Mouse (Mus musculus): ENCODE measurements around the gene Lef1. TPM values are rescaled to one million over a fixed set of nuclear protein-coding genes. Genes with fewer than 3 reads are reported as not detected.

The Lef1 gene
- total RNA-seq, 2 experiments from 2014 or later: 0.67 to 1.1 TPM

GRCm38 (mm10) chr3:131190671-131191367 is 80.5 kb downstream of the Lef1 start:
- no peak for DNase-seq

GRCm38 (mm10) chr3:131191454-131191853 is 81.2 kb downstream of the Lef1 start:
- DNase-seq: no peak

DNA sequence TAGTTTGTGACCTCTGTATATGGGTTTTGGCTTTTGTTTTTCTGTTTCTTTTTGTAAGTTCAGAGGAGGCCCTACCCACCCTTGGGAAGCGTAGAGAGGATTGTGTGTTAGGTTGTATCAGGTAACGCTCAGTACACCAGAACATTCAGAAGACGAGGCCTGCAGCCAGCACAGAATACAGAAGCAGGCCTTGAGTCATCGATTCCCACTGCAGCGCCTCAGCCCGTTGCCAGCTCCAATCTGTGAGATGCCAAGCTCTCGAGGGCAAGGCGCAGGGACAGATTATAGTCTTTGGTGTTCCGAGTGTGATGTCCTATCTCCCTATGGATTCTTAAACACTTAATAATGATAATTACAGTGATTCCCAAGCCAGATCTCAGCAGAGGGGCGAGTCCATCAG is 85.8 kb downstream of the Lef1 start:
- DNase-seq: no peak

GRCm38 (mm10) chr3:131196507-131197019 is 86.3 kb downstream of the Lef1 start:
- no peak for DNase-seq

- DNase-seq: no peak
Measured at GRCm38 (mm10) chr3:131198991-131199390, 88.7 kb downstream of the Lef1 start.

DNA sequence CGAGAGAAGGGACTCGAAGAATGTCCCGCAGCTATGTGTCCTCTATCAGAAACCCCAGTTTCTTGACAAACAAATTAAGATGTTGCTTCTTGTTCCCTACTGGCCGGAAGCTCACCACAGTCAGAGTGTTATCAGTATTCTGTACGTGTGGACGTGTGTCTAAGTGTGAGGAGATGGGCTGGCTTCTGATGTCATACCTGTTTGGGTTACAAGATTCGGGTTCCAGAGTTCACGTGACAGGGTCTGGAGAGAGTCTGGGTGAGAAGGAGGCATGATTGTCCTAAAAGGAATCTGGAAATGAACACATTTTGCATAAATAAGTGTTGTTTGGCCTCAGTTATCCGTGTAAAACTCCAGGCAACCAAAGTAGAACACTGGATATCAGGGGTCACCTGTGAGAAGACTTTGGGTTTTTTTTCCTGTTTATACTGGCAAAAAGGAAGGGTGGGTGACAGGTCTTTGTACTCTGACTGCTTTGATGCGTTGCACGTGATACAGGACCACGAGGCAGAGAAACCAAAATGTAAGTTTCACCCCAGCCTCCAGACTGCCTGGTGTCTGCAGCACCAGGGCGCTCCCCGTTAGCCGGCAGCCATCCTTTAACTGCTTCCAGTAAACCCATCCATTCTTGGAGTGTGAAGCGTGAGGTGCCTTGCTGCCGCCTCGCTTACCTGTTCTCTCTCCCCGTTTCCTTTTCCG is 89.5 kb downstream of the Lef1 start:
- DNase-seq: no peak

DNA sequence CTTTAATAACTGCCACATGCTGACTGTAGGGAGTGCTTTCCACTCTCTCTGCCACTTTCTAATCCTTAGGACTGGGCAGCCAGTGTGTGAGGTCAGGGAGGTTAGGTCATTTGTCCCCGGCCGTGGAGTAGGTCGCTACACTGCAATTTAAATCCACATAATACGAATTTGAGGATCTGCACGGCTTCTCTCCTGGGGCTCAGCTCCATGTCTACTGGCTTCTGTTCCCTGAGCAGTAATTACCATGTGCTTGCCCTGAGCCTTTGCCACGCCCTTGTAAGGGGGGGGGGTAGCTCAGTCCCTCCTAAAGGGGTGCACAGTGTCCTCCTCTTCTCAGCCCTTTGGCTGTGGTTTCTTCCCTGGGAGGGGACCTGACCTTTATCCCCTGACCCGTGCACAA is 92.0 kb downstream of the Lef1 start:
- DNase-seq: no peak

- DNase-seq: no peak
Measured at GRCm38 (mm10) chr3:131207846-131208245, 97.6 kb downstream of the Lef1 start.

DNA sequence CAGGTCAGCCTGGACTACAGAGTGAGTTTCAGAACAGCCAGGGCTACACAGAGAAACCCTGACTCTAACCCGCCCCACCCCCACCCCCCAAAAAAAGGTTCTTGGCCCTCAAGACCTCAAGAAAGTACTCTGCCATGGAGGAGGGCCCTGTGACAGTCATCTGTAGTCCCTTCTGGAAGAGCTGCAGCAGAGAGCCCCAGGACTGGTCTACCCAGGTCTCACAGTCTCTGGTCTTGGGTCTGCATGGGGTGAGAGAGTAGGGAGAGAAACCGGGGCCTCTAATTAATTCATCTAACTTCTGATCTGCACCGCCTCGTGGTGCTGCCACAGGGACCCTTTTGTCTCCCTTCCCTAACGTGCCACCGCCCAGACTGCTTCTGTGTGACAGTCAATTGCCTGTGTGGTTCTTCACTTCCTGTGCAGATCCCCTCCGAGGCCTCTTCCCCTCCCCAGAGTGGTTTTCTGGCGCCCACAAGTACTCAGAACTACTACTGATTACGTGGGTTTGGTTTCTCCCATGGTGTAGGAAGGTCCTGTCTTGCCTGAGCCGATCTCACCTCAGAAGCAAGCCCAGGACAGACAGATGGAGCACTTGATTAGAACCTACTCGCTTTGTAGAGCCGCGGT is 98.1 kb downstream of the Lef1 start:
- DNase-seq: no peak

- no peak for DNase-seq
Measured at GRCm38 (mm10) chr3:131212200-131212599, 101.9 kb downstream of the Lef1 start.

GRCm38 (mm10) chr3:131214060-131214658 is 103.9 kb downstream of the Lef1 start:
- no peak for DNase-seq

- peak; percentile 55 for DNase-seq
Measured at GRCm38 (mm10) chr3:131214841-131215240, 104.6 kb downstream of the Lef1 start.

DNA sequence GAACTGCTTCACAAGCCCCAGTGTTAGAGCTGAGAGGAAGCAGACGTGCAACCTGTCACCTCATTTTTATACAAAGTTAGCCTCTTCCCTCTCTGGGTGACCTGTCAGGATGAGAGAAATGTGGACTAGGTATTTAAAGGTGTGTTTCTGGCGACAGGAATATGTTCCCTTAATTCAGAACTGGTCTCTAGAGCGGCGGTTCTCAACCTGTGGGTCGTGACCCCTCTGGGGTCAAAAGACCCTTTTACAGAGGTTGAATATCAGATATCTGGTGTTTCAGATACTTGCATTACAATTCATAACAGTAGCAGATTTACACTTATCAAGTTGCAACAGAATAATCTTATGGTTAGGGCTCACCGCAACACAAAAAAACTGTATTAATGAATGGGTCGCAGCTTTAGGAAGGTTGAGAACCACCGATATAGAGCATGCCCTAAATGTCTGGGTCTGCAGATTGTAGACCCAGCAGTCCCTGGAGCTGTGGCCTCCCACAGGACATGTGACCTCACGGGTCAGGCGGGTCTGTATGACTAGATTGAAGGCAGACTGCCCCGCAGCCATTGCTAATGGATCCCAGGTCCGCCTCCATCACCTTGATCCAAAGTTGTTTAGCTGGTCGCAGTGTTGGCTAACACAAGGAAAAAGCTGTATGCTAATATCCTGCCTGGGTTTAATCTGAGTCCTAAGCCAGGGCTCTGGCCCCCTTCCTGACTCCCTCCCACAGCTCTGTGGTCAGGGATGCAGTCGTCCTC is 108.5 kb downstream of the Lef1 start:
- DNase-seq: no peak

GRCm38 (mm10) chr3:131228083-131228482 is 117.8 kb downstream of the Lef1 start:
- no peak for DNase-seq

- no peak for DNase-seq
Measured at GRCm38 (mm10) chr3:131237061-131237460, 126.8 kb downstream of the Lef1 start.

- peak; percentile 88 for DNase-seq
Measured at GRCm38 (mm10) chr3:131237785-131238633, 127.7 kb downstream of the Lef1 start.

DNA sequence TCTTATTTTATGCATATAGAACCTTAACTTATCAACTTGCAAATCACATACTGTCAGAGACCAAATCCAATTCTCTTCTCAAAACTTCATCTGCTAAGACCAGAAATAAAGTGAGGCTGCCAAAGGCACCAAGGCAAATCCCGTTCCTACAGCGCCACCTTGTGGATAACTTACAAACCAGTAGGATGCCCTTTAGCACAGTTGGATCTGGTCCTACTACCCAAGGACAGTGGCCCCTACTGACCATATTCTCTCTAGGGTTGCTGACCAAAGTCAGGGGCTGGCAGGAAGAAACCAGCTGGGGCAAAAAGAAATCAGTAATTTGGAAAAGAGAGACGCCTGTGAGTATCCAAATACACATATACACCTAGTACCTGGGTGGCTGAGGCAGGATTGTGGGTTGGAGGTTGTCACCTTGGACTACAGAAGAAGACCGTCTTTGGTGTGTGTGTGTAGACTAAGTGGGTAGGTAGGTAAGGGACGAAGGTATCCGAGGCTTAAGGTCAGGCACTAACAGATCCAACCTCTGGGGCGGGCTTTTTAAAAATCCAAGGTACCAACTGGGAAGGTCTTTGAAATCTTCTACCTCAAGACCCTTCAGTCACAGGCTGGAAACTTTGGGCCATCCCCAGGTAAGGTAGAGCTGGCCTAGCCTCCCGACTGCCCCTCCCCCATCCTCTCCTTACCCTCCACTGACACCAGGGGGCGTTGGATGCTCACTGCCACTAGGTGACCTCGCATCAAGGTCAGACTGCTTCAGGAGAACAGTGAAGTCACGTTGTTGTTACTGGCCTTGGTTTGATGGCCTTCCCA is 135.7 kb downstream of the Lef1 start:
- DNase-seq: peak; percentile 83

DNA sequence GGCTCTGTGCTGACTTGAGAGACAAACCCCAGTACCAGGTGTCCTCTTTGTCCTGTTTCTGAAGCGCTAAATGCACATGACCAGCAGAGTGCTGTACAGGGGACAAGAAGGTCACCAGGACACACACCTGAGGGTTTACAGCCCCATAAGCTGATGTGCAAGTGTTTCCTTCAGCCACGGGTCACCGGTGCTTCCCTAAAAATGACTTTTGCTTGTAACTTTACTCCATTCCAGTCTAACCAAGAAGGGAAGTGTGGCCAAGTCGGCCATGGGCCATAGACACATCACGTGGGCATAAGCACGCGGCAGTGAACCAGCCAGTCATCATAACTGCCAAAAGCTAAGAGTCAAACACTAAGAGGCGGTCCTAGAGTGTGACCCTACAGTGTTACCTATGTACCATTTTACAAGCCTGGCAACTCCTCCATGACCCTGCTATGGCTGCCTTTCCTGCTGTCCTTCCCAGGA is 136.3 kb downstream of the Lef1 start:
- no peak for DNase-seq

- no peak for DNase-seq
Measured at GRCm38 (mm10) chr3:131247447-131247846, 137.2 kb downstream of the Lef1 start.

DNA sequence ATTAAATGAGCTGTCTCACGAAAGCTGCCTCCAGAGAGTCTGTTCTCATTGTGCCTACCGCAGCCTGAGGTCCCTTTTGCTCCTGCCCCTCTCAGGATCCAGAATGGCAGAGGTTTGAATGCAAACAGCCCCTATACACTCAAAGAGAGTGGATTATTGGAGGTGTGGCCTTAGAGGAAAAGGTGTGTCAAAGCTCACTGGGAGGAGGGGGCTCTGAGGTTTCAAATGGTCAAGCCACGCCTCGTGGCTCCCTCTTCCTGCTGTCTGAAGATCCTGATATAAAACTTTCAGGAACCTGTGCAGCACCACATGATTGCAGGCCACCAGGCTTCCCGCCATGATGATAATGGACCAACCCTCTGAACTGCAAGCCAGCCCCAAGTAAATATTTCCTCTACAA is 137.6 kb downstream of the Lef1 start:
- DNase-seq: no peak
